In the genomic region with DNA sequence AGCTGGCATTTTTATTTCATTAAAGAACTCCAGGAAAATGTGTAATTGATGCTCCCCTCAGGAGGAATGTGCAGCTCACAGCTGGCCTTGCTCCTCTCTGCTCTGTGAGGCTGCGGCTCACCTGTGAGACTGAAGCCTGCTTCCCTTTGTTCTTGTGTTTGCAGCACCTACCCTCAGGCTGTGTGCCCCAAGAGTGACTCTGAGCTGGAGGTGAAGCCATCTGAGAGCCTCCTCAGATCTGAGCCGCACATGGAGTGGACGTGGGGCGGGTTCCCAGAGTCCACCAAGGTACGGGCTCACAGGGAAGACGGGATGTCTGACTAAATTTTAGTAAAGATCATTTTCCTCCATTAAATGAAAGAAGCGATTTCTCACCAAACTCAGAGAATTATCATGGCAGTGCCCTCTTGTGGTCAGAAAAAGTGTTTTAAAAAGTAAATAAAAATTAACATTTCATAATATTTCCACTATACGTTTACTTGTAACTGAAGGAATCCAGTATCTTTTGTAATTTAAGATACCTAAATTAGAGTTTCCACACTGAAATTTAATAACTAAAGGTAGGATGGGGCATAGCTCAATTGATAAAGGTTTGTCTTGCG, we compare ENCODE assay signal across 10 mouse cellular contexts. TPM values are rescaled to one million over a fixed set of nuclear protein-coding genes. Genes with fewer than 3 reads are reported as not detected.
DNase-seq lines count a peak whose midpoint lies in the region; ATAC-seq and TF ChIP-seq lines count a peak whose summit lies in the region.
"Had no signal": no experiment of that assay in that cellular context is flagged by ENCODE, and none has a peak within 500 bp of the region (broad histone marks: within the 10 kb centered on the region; RNA-seq: fewer than 3 reads in every experiment).

No protein-coding gene starts in this region.

- H3K36me3 ChIP-seq in kidney, embryonic 15.5 days: peaks cover 69% of the 10 kb centered on the region
- H3K36me3 ChIP-seq in kidney, adult 2 months (ENCODE audit: control insufficient read depth, insufficient read depth, low read length): peaks cover 9% of the 10 kb centered on the region
- H3K36me3 ChIP-seq in MEL (ENCODE audit: control insufficient read depth in 1 of 2, insufficient read depth in 2 of 2, low read length in 2 of 2): peaks cover 2 to 31% of the 10 kb centered on the region in 2 experiments
- peaks cover 31% of the 10 kb centered on the region for H3K36me3 ChIP-seq in embryonic facial prominence, embryonic 12.5 days

- H3K27ac ChIP-seq in kidney, embryonic 15.5 days: peak overlapping the region; percentile 42; the same call in 1 of the 2 replicates
- no peak overlapping the region for H3K27ac ChIP-seq in kidney, adult 2 months (ENCODE audit: insufficient read depth, low read depth, low read length)
- H3K27ac ChIP-seq in MEL (ENCODE audit: control insufficient read depth, low read depth, low read length): no peak overlapping the region
- peak overlapping the region; percentile 20; the same call in 1 of the 2 replicates for H3K27ac ChIP-seq in embryonic facial prominence, embryonic 12.5 days

- no peak for TF ChIP-seq POLR2A in kidney, adult 2 months (IDR thresholded peaks at IDR 0.05; ENCODE audit: low read depth, low read length)
- TF ChIP-seq POLR2A in MEL (IDR thresholded peaks at IDR 0.05; ENCODE audit: control insufficient read depth in 1 of 2, insufficient read depth in 1 of 2, low read depth in 1 of 2, low read length in 2 of 2, poor library complexity in 1 of 2): no peak

- no peak overlapping the region for H3K9ac ChIP-seq in kidney, embryonic 15.5 days
- no peak overlapping the region for H3K9ac ChIP-seq in MEL (ENCODE audit: control insufficient read depth, low read depth, low read length, poor library complexity, severe bottlenecking)
- no peak overlapping the region for H3K9ac ChIP-seq in embryonic facial prominence, embryonic 12.5 days

- no peak for ATAC-seq in kidney, embryonic 15.5 days (replicated peaks; ENCODE audit: low FRiP score)
- no peak for ATAC-seq in embryonic facial prominence, embryonic 12.5 days (ENCODE audit: insufficient number of reproducible peaks, insufficient read depth, low FRiP score, low TSS enrichment)
- ATAC-seq in megakaryocyte progenitor cell, adult 5-6 weeks (replicated peaks; ENCODE audit: poor library complexity): peak; percentile 21; the same call in 1 of the 2 replicates

- 70% methylated on average over 9 of the region's 9 CpGs for WGBS in kidney, embryonic 15.5 days
- WGBS in kidney, adult 2 months: 62% methylated on average over 9 of the region's 9 CpGs
- 52% methylated on average over 9 of the region's 9 CpGs for WGBS in embryonic facial prominence, embryonic 12.5 days

- no peak overlapping the region for H3K4me2 ChIP-seq in kidney, embryonic 15.5 days
- no peak overlapping the region for H3K4me2 ChIP-seq in embryonic facial prominence, embryonic 12.5 days (replicated peaks)

- DNase-seq in kidney, adult 2 months: no peak
- no peak for DNase-seq in MEL (ENCODE audit: low read depth, low spot score)
- no peak for DNase-seq in right cerebral cortex, postnatal 36 days (ENCODE audit: low spot score in 2 of 2)
- DNase-seq in thymus, postnatal 0 days (ENCODE audit: low spot score): no peak
- DNase-seq in cerebellum, postnatal 14 days: no peak
- DNase-seq: cerebellum, adult 8-10 months; right cerebral cortex, postnatal 4 days had no signal

- H3K79me2 ChIP-seq in MEL (ENCODE audit: control insufficient read depth, insufficient read depth, low read length, poor library complexity): no peaks in the 10 kb centered on the region

- no peak overlapping the region for H3K4me3 ChIP-seq in kidney, embryonic 15.5 days (replicated peaks)
- no peak overlapping the region for H3K4me3 ChIP-seq in kidney, adult 2 months (ENCODE audit: insufficient read depth, low read depth, low read length)
- no peak overlapping the region for H3K4me3 ChIP-seq in MEL (ENCODE audit: control insufficient read depth in 1 of 2, insufficient read depth in 1 of 2, low read depth in 2 of 2, low read length in 2 of 2)
- no peak overlapping the region for H3K4me3 ChIP-seq in embryonic facial prominence, embryonic 12.5 days

- H3K27me3 ChIP-seq in kidney, embryonic 15.5 days: no peaks in the 10 kb centered on the region
- no peaks in the 10 kb centered on the region for H3K27me3 ChIP-seq in kidney, adult 2 months (replicated peaks; ENCODE audit: control insufficient read depth, insufficient read depth, low read length)
- no peaks in the 10 kb centered on the region for H3K27me3 ChIP-seq in MEL (ENCODE audit: control insufficient read depth in 1 of 2, insufficient read depth in 2 of 2, low read length in 2 of 2)
- H3K27me3 ChIP-seq in embryonic facial prominence, embryonic 12.5 days: no peaks in the 10 kb centered on the region

- TF ChIP-seq RAD21 in MEL (IDR thresholded peaks at IDR 0.05; ENCODE audit: low read depth, low read length): peak; percentile 64

- H3K9me3 ChIP-seq in kidney, embryonic 15.5 days (replicated peaks): no peaks in the 10 kb centered on the region
- H3K9me3 ChIP-seq in MEL (replicated peaks; ENCODE audit: insufficient read depth, low read length): no peaks in the 10 kb centered on the region
- H3K9me3 ChIP-seq in embryonic facial prominence, embryonic 12.5 days: no peaks in the 10 kb centered on the region

- no peak for TF ChIP-seq EP300 in MEL (IDR thresholded peaks at IDR 0.05; ENCODE audit: low read depth in 1 of 2, low read length in 2 of 2)

- H3K4me1 ChIP-seq in kidney, embryonic 15.5 days: no peaks in the 10 kb centered on the region
- H3K4me1 ChIP-seq in kidney, adult 2 months (ENCODE audit: control insufficient read depth, insufficient read depth, low read length): no peaks in the 10 kb centered on the region; the same call in 1 of the 2 replicates
- peaks cover 4 to 5% of the 10 kb centered on the region in 2 experiments for H3K4me1 ChIP-seq in MEL (ENCODE audit: control insufficient read depth in 1 of 2, insufficient read depth in 2 of 2, low read length in 2 of 2)
- no peaks in the 10 kb centered on the region for H3K4me1 ChIP-seq in embryonic facial prominence, embryonic 12.5 days

- no peak for TF ChIP-seq CTCF in kidney, adult 2 months (conservative IDR thresholded peaks at IDR 0.05; ENCODE audit: insufficient read depth, insufficient read length, low read depth, low read length)
- TF ChIP-seq CTCF in MEL (IDR thresholded peaks at IDR 0.05 in 2 of 3, conservative IDR thresholded peaks at IDR 0.05 in 1 of 3; ENCODE audit: control insufficient read depth in 1 of 3, insufficient read depth in 1 of 3, low read depth in 2 of 3, low read length in 3 of 3, poor library complexity in 1 of 3, severe bottlenecking in 1 of 3): peak in 2 of 3 experiments; percentile 11 to 57; a peak in 3 of 6 replicates

TF ChIP-seq in MEL, 35 proteins besides CTCF, POLR2A, EP300 and RAD21:
- TF ChIP-seq SMC3 (IDR thresholded peaks at IDR 0.05; ENCODE audit: low read depth, low read length) (peak; percentile 72), ZC3H11A (IDR thresholded peaks at IDR 0.05; ENCODE audit: low read depth, low read length) (peak; percentile 43; the same call in 1 of the 2 replicates), MXI1 (IDR thresholded peaks at IDR 0.05; ENCODE audit: low read depth, low read length) (no peak)

RNA-seq across cellular contexts. Expression of gene Lpin2, which starts 47.8 kb away (rescaled TPM):
- 70.7 and 75.3 TPM in 2 replicates for polyA plus RNA-seq in kidney, embryonic 15.5 days (2015; fragmentation: Nextera tagmentation; extraction: Ambion mirVana)
- polyA plus RNA-seq in kidney, adult 2 months (2012; rRNA removed): 17.7 and 20.5 TPM in 2 replicates
- 22.4 and 24.4 TPM in 2 replicates for total RNA-seq in MEL (2012; rRNA removed)
- polyA plus RNA-seq in MEL (2012; ENCODE audit: insufficient read depth in 1 of 2, insufficient read length in 2 of 2, low read depth in 1 of 2, low replicate concordance in 2 of 2, missing spikeins in 1 of 2): 10 to 100 TPM in 1 of 2 experiments, not detected in 1; 32.1 TPM
- 59.2 and 59.4 TPM in 2 replicates for polyA plus RNA-seq in embryonic facial prominence, embryonic 12.5 days (2016; fragmentation: Nextera tagmentation; extraction: Ambion mirVana)
- 18.9 and 26.4 TPM in 2 replicates for total RNA-seq in megakaryocyte progenitor cell, adult 5-6 weeks (2015)
- total RNA-seq in megakaryocyte progenitor cell, adult 5-6 weeks (2017): 26.1 and 47.3 TPM in 2 replicates
- polyA plus RNA-seq in thymus, postnatal 0 days (2015; fragmentation: Nextera tagmentation; extraction: Ambion mirVana): 18.2 and 19.8 TPM in 2 replicates

Comparison
In these comparisons a context has a peak if more than half of its experiments do, and no peak if none do; other contexts are left out.
1. H3K27ac ChIP-seq: peak in kidney, embryonic 15.5 days (single experiment) and embryonic facial prominence, embryonic 12.5 days (single experiment); none in kidney, adult 2 months (single experiment) and MEL (single experiment).